Mouse (Mus musculus) hindbrain, embryonic 12.5 days (tissue): ENCODE results near the gene Trp53i11. TPM values are rescaled to one million over a fixed set of nuclear protein-coding genes. Genes with fewer than 3 reads are reported as not detected.
A peak's percentile ranks its signal among the peaks of the same experiment; 100 is the strongest.

Experiments used
- ATAC-seq: fragments of 200-750 bp; cut with Nextera tagmentation; 2 replicates; pipeline ENCODE4 v1.8.0; 2017; ENCODE audit warnings: moderate TSS enrichment; ENCODE audit not compliant: low FRiP score
- H3K27ac ChIP-seq: fragments of 300-500 bp; sonication (generic); 2 replicates; pipeline ENCODE4 v1.5.1; 2016; ENCODE audit warnings: mild to moderate bottlenecking
- H3K27me3 ChIP-seq: fragments of 300-500 bp; sonication (generic); 2 replicates; pipeline ENCODE4 v1.6.1; 2016; ENCODE audit warnings: mild to moderate bottlenecking
- H3K36me3 ChIP-seq: fragments of 300-500 bp; sonication (generic); 2 replicates; pipeline ENCODE4 v1.6.1; 2016; ENCODE audit warnings: mild to moderate bottlenecking
- H3K4me1 ChIP-seq: fragments of 300-500 bp; sonication (generic); 2 replicates; pipeline ENCODE4 v1.6.1; 2016
- H3K4me2 ChIP-seq: fragments of 300-500 bp; sonication (generic); replicated peaks from 2 replicates; pipeline ENCODE4 v1.6.1; 2016; ENCODE audit warnings: mild to moderate bottlenecking
- H3K4me3 ChIP-seq: fragments of 300-500 bp; sonication (generic); 2 replicates; pipeline ENCODE4 v1.5.1; 2016; ENCODE audit warnings: mild to moderate bottlenecking
- H3K9ac ChIP-seq: fragments of 300-500 bp; sonication (generic); 2 replicates; pipeline ENCODE4 v1.6.1; 2016; ENCODE audit warnings: mild to moderate bottlenecking, moderate library complexity
- H3K9me3 ChIP-seq: fragments of 300-500 bp; sonication (generic); replicated peaks from 2 replicates; pipeline ENCODE4 v1.6.1; 2016; ENCODE audit warnings: mild to moderate bottlenecking
- WGBS: fragments of 180-500 bp; shearing (Covaris S2); methylation state at CpG from one replicate; pipeline ENCODE4 v1.1.7; 2016; 5-methylcytosine and 5-hydroxymethylcytosine counted together
- polyA plus RNA-seq: library from polyadenylated mRNA; unstranded; fragments of >200 nt; fragmentation: Nextera tagmentation; extraction: Ambion mirVana; gene quantifications from 2 replicates; pipeline ENCODE4 v1.2.1, GENCODE M21; 2016

The Trp53i11 gene
- polyA plus RNA-seq = 142 and 180 TPM in 2 replicates

GRCm38 (mm10) chr2:93187323-93187996, at the start of gene Trp53i11:
Gene Trp53i11, plus strand, starts transcription at chr2:93187548.
- peaks cover 44% of the 10 kb centered on the region for H3K4me1 ChIP-seq
- H3K4me2 ChIP-seq = peak within 1 kb of the TSS; percentile 74
- peak within 1 kb of the TSS; percentile 93 for H3K4me3 ChIP-seq
- peak within 1 kb of the TSS; percentile 99 for H3K9ac ChIP-seq
- WGBS = under 1% methylated on average over 50 of the region's 69 CpGs
- peak within 1 kb of the TSS; percentile 95 for H3K27ac ChIP-seq
- no peaks in the 10 kb centered on the region for H3K36me3 ChIP-seq
- peak; percentile 86 for ATAC-seq
- no peaks in the 10 kb centered on the region for H3K9me3 ChIP-seq
- peaks cover 9% of the 10 kb centered on the region; the same call in 1 of the 2 replicates for H3K27me3 ChIP-seq

- ATAC-seq = no peak
- no peak overlapping the region for H3K4me2 ChIP-seq
- H3K27ac ChIP-seq = no peak overlapping the region
- no peak overlapping the region for H3K4me3 ChIP-seq
- H3K4me1 ChIP-seq = peaks cover 7% of the 10 kb centered on the region; the same call in 1 of the 2 replicates
- H3K9ac ChIP-seq = no peak overlapping the region
- H3K36me3 ChIP-seq = no peaks in the 10 kb centered on the region
- WGBS = 91% methylated on average over 7 of the region's 7 CpGs
- H3K9me3 ChIP-seq = no peaks in the 10 kb centered on the region
- H3K27me3 ChIP-seq = no peaks in the 10 kb centered on the region
Measured at GRCm38 (mm10) chr2:93139476-93139875, 47.9 kb upstream of the Trp53i11 start.

- Histone ChIP-seq H3K9ac (no peak overlapping the region), H3K27me3 (no peaks in the 10 kb centered on the region), H3K27ac (no peak overlapping the region), H3K9me3 (no peaks in the 10 kb centered on the region), H3K4me2 (no peak overlapping the region), H3K4me1 (peaks cover 12% of the 10 kb centered on the region), H3K36me3 (no peaks in the 10 kb centered on the region), H3K4me3 (no peak overlapping the region)
- peak; percentile 32 for ATAC-seq
- WGBS = 65% methylated on average over 3 of the region's 3 CpGs
Measured at GRCm38 (mm10) chr2:93141329-93141728, 46.0 kb upstream of the Trp53i11 start.

- H3K27ac ChIP-seq = no peak overlapping the region
- H3K36me3 ChIP-seq = no peaks in the 10 kb centered on the region
- H3K9ac ChIP-seq = no peak overlapping the region
- ATAC-seq = no peak
- H3K9me3 ChIP-seq = no peaks in the 10 kb centered on the region
- WGBS = 75% methylated on average over 7 of the region's 7 CpGs
- H3K27me3 ChIP-seq = no peaks in the 10 kb centered on the region
- H3K4me2 ChIP-seq = no peak overlapping the region
- no peak overlapping the region for H3K4me3 ChIP-seq
- peaks cover 17% of the 10 kb centered on the region for H3K4me1 ChIP-seq
Measured at GRCm38 (mm10) chr2:93142616-93143015, 44.7 kb upstream of the Trp53i11 start.

- no peak for ATAC-seq
- 97% methylated on average over 3 of the region's 3 CpGs for WGBS
Measured at GRCm38 (mm10) chr2:93144126-93144525, 43.2 kb upstream of the Trp53i11 start.

GRCm38 (mm10) chr2:93150009-93150408, 37.3 kb upstream of the Trp53i11 start:
- no peak overlapping the region for H3K27ac ChIP-seq

More at GRCm38 (mm10) chr2:93144126-93144525, 43.2 kb upstream of the Trp53i11 start:
- Histone ChIP-seq H3K4me2 (no peak overlapping the region), H3K27ac (no peak overlapping the region), H3K27me3 (no peaks in the 10 kb centered on the region), H3K9ac (no peak overlapping the region), H3K36me3 (no peaks in the 10 kb centered on the region), H3K9me3 (no peaks in the 10 kb centered on the region), H3K4me3 (no peak overlapping the region), H3K4me1 (peaks cover 17% of the 10 kb centered on the region)

GRCm38 (mm10) chr2:93150673-93151450, 36.5 kb upstream of the Trp53i11 start:
- H3K4me1 ChIP-seq = peaks cover 13% of the 10 kb centered on the region
- no peak for ATAC-seq
- WGBS = 69% methylated on average over 9 of the region's 9 CpGs
- no peaks in the 10 kb centered on the region for H3K9me3 ChIP-seq
- no peak overlapping the region for H3K9ac ChIP-seq
- no peaks in the 10 kb centered on the region; the same call in 1 of the 2 replicates for H3K27me3 ChIP-seq
- H3K36me3 ChIP-seq = no peaks in the 10 kb centered on the region
- no peak overlapping the region for H3K4me3 ChIP-seq
- H3K27ac ChIP-seq = no peak overlapping the region
- H3K4me2 ChIP-seq = no peak overlapping the region

More at GRCm38 (mm10) chr2:93150009-93150408, 37.3 kb upstream of the Trp53i11 start:
- H3K4me3 ChIP-seq = no peak overlapping the region
- no peak for ATAC-seq
- no peaks in the 10 kb centered on the region for H3K9me3 ChIP-seq
- no peak overlapping the region for H3K9ac ChIP-seq
- WGBS = 74% methylated on average over 2 of the region's 2 CpGs
- H3K4me1 ChIP-seq = peaks cover 13% of the 10 kb centered on the region
- no peaks in the 10 kb centered on the region for H3K36me3 ChIP-seq
- H3K4me2 ChIP-seq = no peak overlapping the region
- H3K27me3 ChIP-seq = no peaks in the 10 kb centered on the region; the same call in 1 of the 2 replicates

- H3K4me2 ChIP-seq = no peak overlapping the region
- 80% methylated on average over 6 of the region's 6 CpGs for WGBS
- no peaks in the 10 kb centered on the region for H3K9me3 ChIP-seq
- H3K27ac ChIP-seq = no peak overlapping the region
- H3K4me1 ChIP-seq = peaks cover 3% of the 10 kb centered on the region; the same call in 1 of the 2 replicates
- ATAC-seq = no peak
- no peak overlapping the region for H3K4me3 ChIP-seq
- H3K9ac ChIP-seq = no peak overlapping the region
- H3K27me3 ChIP-seq = no peaks in the 10 kb centered on the region; the same call in 1 of the 2 replicates
- H3K36me3 ChIP-seq = no peaks in the 10 kb centered on the region
Measured at GRCm38 (mm10) chr2:93152191-93152601, 35.2 kb upstream of the Trp53i11 start.

GRCm38 (mm10) chr2:93152883-93153491, 34.4 kb upstream of the Trp53i11 start:
- 85% methylated on average over 7 of the region's 7 CpGs for WGBS
- Histone ChIP-seq H3K9me3 (no peaks in the 10 kb centered on the region), H3K4me2 (no peak overlapping the region), H3K27me3 (no peaks in the 10 kb centered on the region; the same call in 1 of the 2 replicates), H3K27ac (no peak overlapping the region), H3K4me3 (no peak overlapping the region), H3K4me1 (peaks cover 3% of the 10 kb centered on the region; the same call in 1 of the 2 replicates), H3K36me3 (no peaks in the 10 kb centered on the region), H3K9ac (no peak overlapping the region)
- ATAC-seq = no peak

- Histone ChIP-seq H3K9me3 (no peaks in the 10 kb centered on the region), H3K36me3 (no peaks in the 10 kb centered on the region), H3K9ac (no peak overlapping the region), H3K4me1 (peaks cover 3% of the 10 kb centered on the region; the same call in 1 of the 2 replicates), H3K4me2 (no peak overlapping the region), H3K27me3 (no peaks in the 10 kb centered on the region; the same call in 1 of the 2 replicates), H3K27ac (no peak overlapping the region), H3K4me3 (no peak overlapping the region)
- no peak for ATAC-seq
- WGBS = 100% methylated on average over 1 of the region's 1 CpGs
Measured at GRCm38 (mm10) chr2:93153833-93154232, 33.5 kb upstream of the Trp53i11 start.

- peaks cover 3% of the 10 kb centered on the region; the same call in 1 of the 2 replicates for H3K4me1 ChIP-seq
- no peak overlapping the region for H3K9ac ChIP-seq
- WGBS = 100% methylated on average over 1 of the region's 1 CpGs
Measured at GRCm38 (mm10) chr2:93154486-93155032, 32.8 kb upstream of the Trp53i11 start.

More at GRCm38 (mm10) chr2:93154486-93155032, 32.8 kb upstream of the Trp53i11 start:
- no peak for ATAC-seq
- no peak overlapping the region for H3K4me2 ChIP-seq
- no peaks in the 10 kb centered on the region for H3K9me3 ChIP-seq
- no peaks in the 10 kb centered on the region for H3K36me3 ChIP-seq
- no peak overlapping the region for H3K4me3 ChIP-seq
- no peaks in the 10 kb centered on the region; the same call in 1 of the 2 replicates for H3K27me3 ChIP-seq
- no peak overlapping the region for H3K27ac ChIP-seq
